Mouse (Mus musculus) forebrain, postnatal 0 days (tissue): ENCODE results near the gene Syne3. TPM values are rescaled to one million over a fixed set of nuclear protein-coding genes. Genes with fewer than 3 reads are reported as not detected.

Experiments used
- ATAC-seq: fragments of 200-750 bp; cut with Nextera tagmentation; 2 replicates; pipeline ENCODE4 v1.8.0; 2017; ENCODE audit warnings: mild to moderate bottlenecking, moderate library complexity
- DNase-seq: peaks from one replicate; pipeline ENCODE4 v3.0.0-alpha.2; 2015
- H3K27ac ChIP-seq: fragments of 300-500 bp; sonication (generic); 2 replicates; pipeline ENCODE4 v1.5.1; 2014; ENCODE audit warnings: low read depth, mild to moderate bottlenecking, antibody characterized with exemption, low read length, moderate library complexity, mixed read lengths
- H3K27me3 ChIP-seq: fragments of 300-500 bp; sonication (generic); 2 replicates; pipeline ENCODE4 v1.6.1; 2014; ENCODE audit warnings: mild to moderate bottlenecking, low read length, mixed read lengths; ENCODE audit not compliant: insufficient read depth
- H3K36me3 ChIP-seq: fragments of 300-500 bp; sonication (generic); 2 replicates; pipeline ENCODE4 v1.6.1; 2014; ENCODE audit warnings: mild to moderate bottlenecking, moderate library complexity; ENCODE audit not compliant: insufficient read depth
- H3K4me1 ChIP-seq: fragments of 300-500 bp; sonication (generic); 2 replicates; pipeline ENCODE4 v1.6.1; 2014; ENCODE audit warnings: antibody characterized with exemption; ENCODE audit not compliant: insufficient read depth
- H3K4me2 ChIP-seq: fragments of 300-500 bp; sonication (generic); 2 replicates; pipeline ENCODE4 v1.6.1; 2014; ENCODE audit warnings: low read depth, mild to moderate bottlenecking, moderate library complexity
- H3K4me3 ChIP-seq: fragments of 300-500 bp; sonication (generic); 2 replicates; pipeline ENCODE4 v1.5.1; 2014; ENCODE audit warnings: low read depth, low read length, mixed read lengths
- H3K9ac ChIP-seq: fragments of 300-500 bp; sonication (generic); 2 replicates; pipeline ENCODE4 v1.6.1; 2014; ENCODE audit warnings: mild to moderate bottlenecking
- H3K9me3 ChIP-seq: fragments of 300-500 bp; sonication (generic); 2 replicates; pipeline ENCODE4 v1.6.1; 2016; ENCODE audit warnings: low read length
- CTCF ChIP-seq: sonication (generic); IDR thresholded peaks from 2 replicates; pipeline ENCODE4 v1.5.1; 2016; ENCODE audit warnings: antibody characterized with exemption, control low read depth, low read depth
- WGBS: fragments of 180-500 bp; shearing (Covaris S2); extraction: QIAGEN DNeasy Blood & Tissue Kit; methylation state at CpG from one replicate; pipeline ENCODE4 v1.1.7; 2014; 5-methylcytosine and 5-hydroxymethylcytosine counted together
- polyA plus RNA-seq: library from polyadenylated mRNA; unstranded; fragments of >200 nt; fragmentation: Nextera tagmentation; extraction: Ambion mirVana; gene quantifications from 2 replicates; pipeline ENCODE4 v1.2.1, GENCODE M21; 2015
- total RNA-seq: library from RNA; depleted of rRNA; stranded (reverse); fragments of >200 nt; gene quantifications from 2 replicates; pipeline ENCODE4 v1.2.3, GENCODE M21; 2014

Syne3 gene
- total and polyA plus RNA-seq, 2 experiments from 2014 or later, result 0.54 to 1.8 TPM

DNA sequence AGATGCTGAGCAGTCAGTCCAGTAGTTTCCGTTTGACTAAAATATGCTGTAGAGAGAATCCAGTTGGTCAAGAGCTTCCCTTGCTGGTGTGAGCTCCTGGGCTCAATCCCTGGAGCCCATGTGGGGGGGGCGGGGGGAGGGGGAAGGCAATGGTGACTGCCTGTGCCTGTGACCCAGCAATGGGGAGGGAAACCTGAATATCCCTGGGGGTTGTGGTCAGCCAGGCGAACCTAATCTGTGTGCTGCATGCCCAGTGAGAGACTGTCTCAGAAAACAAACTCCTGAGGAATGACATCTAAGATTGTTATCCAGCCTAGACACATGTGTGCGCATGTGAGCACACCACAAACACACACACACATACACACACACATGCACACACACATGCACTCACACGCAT, 100.6 kb downstream of the Syne3 start:
- Histone ChIP-seq H3K4me3 (no peak overlapping the region), H3K27ac (no peak overlapping the region), H3K4me1 (no peaks in the 10 kb centered on the region), H3K9me3 (no peaks in the 10 kb centered on the region), H3K36me3 (no peaks in the 10 kb centered on the region), H3K9ac (no peak overlapping the region), H3K27me3 (no peaks in the 10 kb centered on the region), H3K4me2 (no peak overlapping the region)
- DNase-seq, result no peak
- WGBS, result 57% methylated on average over 5 of the region's 5 CpGs
- no peak for ATAC-seq
- no peak for TF ChIP-seq CTCF

GRCm38 (mm10) chr12:104908024-104908781, 101.4 kb downstream of the Syne3 start:
- no peaks in the 10 kb centered on the region for H3K4me1 ChIP-seq
- H3K9me3 ChIP-seq, result no peaks in the 10 kb centered on the region
- ATAC-seq (no peak), DNase-seq (no peak)
- H3K27ac ChIP-seq, result no peak overlapping the region
- no peak overlapping the region for H3K4me3 ChIP-seq
- no peak overlapping the region for H3K9ac ChIP-seq
- no peak overlapping the region for H3K4me2 ChIP-seq
- TF ChIP-seq CTCF, result no peak
- H3K27me3 ChIP-seq, result no peaks in the 10 kb centered on the region
- WGBS, result 15% methylated on average over 15 of the region's 15 CpGs
- no peaks in the 10 kb centered on the region for H3K36me3 ChIP-seq

- 93% methylated on average over 2 of the region's 2 CpGs for WGBS
- Histone ChIP-seq H3K4me3 (no peak overlapping the region), H3K9ac (no peak overlapping the region), H3K27ac (no peak overlapping the region), H3K4me2 (no peak overlapping the region), H3K27me3 (no peaks in the 10 kb centered on the region), H3K9me3 (no peaks in the 10 kb centered on the region), H3K4me1 (no peaks in the 10 kb centered on the region), H3K36me3 (no peaks in the 10 kb centered on the region)
- no peak for TF ChIP-seq CTCF
- DNase-seq, result no peak
- no peak for ATAC-seq
Observed at GRCm38 (mm10) chr12:104907133-104907532, 102.5 kb downstream of the Syne3 start.

- Histone ChIP-seq H3K4me2 (no peak overlapping the region), H3K27me3 (no peaks in the 10 kb centered on the region), H3K27ac (no peak overlapping the region), H3K9me3 (no peaks in the 10 kb centered on the region), H3K36me3 (no peaks in the 10 kb centered on the region), H3K4me1 (no peaks in the 10 kb centered on the region), H3K9ac (no peak overlapping the region), H3K4me3 (no peak overlapping the region)
- WGBS, result 33% methylated on average over 5 of the region's 5 CpGs
- TF ChIP-seq CTCF, result no peak
- ATAC-seq (no peak), DNase-seq (no peak)
Observed at GRCm38 (mm10) chr12:104904138-104904537, 105.5 kb downstream of the Syne3 start.

DNA sequence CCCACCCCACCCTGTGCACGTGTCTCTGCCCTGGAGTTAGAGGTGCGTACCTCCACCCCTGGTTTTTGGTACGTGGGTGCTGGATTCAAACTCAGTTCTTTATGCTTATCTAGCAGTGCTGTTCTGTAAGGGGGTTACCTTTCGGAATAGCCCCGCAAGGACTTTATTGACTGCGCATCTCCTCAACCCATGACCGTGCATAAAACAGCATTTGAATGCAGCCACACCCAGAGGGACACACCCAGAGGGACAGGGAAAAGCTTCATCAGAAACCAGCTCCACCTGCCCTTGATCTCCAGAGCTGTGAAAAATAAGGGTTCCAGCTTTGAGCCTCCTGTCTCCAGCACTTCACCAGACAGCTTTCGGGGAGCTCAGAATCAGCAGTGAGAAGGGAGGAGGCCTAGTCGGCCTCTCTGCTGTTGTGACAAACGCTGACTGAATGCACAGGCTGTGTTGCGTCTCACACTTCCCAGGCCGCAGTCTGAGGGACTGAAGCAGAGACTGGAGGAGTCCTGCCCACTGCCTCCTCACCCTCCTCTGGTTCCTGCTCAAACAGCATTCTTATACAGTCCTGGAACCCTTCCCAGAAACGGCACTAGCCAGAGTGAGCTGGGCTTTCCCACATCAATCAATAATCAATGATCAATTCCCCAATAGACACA, 107.1 kb downstream of the Syne3 start:
- H3K9me3 ChIP-seq, result no peaks in the 10 kb centered on the region
- DNase-seq, result no peak
- no peak overlapping the region for H3K4me3 ChIP-seq
- no peaks in the 10 kb centered on the region for H3K4me1 ChIP-seq
- no peak overlapping the region for H3K9ac ChIP-seq
- H3K27me3 ChIP-seq, result no peaks in the 10 kb centered on the region
- WGBS, result 74% methylated on average over 13 of the region's 13 CpGs
- ATAC-seq, result peak; percentile 82
- no peak for TF ChIP-seq CTCF
- no peaks in the 10 kb centered on the region for H3K36me3 ChIP-seq
- no peak overlapping the region for H3K27ac ChIP-seq
- no peak overlapping the region for H3K4me2 ChIP-seq

- H3K27me3 ChIP-seq, result no peaks in the 10 kb centered on the region
- H3K9me3 ChIP-seq, result no peaks in the 10 kb centered on the region
- no peaks in the 10 kb centered on the region for H3K4me1 ChIP-seq
- whole genome bisulfite sequencing, result 21% methylated on average over 8 of the region's 8 CpGs
- H3K9ac ChIP-seq, result no peak overlapping the region
- DNase-seq (no peak), ATAC-seq (peak; percentile 24; the same call in 1 of the 2 replicates)
- no peak for TF ChIP-seq CTCF
- no peak overlapping the region for H3K27ac ChIP-seq
- no peak overlapping the region for H3K4me3 ChIP-seq
- H3K4me2 ChIP-seq, result no peak overlapping the region
- H3K36me3 ChIP-seq, result no peaks in the 10 kb centered on the region
Observed at GRCm38 (mm10) chr12:104901320-104901719, 108.3 kb downstream of the Syne3 start.

DNA sequence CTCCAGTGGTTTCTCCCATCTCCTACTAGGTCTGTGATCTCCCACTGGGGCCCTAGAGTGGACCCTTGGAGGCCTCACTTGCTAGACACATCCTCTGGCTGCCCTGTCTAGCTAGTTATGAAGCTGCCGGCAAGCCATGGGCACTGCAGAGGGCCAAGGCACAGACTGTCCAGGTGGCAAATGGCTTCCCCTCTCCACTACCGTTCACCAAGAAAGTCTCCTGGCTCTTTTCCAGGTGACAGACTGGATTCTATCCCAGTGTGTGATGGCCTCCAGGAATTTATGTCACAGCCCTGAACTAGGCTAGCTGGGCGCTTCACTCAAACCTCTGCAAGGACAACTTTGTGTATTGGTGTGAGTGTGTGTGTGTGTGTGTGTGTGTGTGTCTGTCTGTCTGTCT, 109.8 kb downstream of the Syne3 start:
- ATAC-seq, result no peak
- Histone ChIP-seq H3K4me1 (no peaks in the 10 kb centered on the region), H3K9me3 (no peaks in the 10 kb centered on the region), H3K27me3 (no peaks in the 10 kb centered on the region), H3K9ac (no peak overlapping the region), H3K36me3 (no peaks in the 10 kb centered on the region), H3K4me2 (no peak overlapping the region), H3K27ac (no peak overlapping the region), H3K4me3 (no peak overlapping the region)
- 43% methylated on average over 3 of the region's 3 CpGs for WGBS
- DNase-seq, result no peak
- TF ChIP-seq CTCF, result no peak
